Mouse (Mus musculus): ENCODE measurements at regions not wholly inside any gene's neighbourhood (a gene's known extent, or its start where the extent isn't known, plus 50 kb on each side); places are given as distances from the start of the nearest gene placed in this dataset.

DNA sequence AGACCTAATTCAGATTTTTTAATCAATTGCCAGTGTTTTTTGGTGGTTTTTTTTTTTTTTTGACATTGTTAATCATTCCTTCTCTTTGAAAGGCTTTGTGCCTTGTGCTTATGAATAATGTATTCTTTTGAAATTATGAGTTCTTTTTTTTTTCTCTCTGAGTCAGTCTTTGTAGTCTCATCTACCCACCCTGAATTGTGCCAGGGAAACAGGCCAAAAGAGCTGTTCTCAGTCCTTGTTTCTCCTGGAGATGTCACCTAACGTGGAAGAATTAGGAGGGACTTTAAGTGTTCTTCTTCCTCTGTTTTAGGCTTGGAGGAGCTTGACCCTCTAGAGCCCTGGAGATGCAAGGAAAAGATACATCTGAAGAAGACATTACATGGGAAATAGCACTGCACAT is 2012.6 kb downstream of the Poteg start:
- no peak for DNase-seq (ENCODE audit: extremely low read depth, low read depth, low spot score)
- Histone ChIP-seq H3K79me2 (ENCODE audit: control insufficient read depth, insufficient read depth, low read length) (no peaks in the 10 kb centered on the region), H3K27ac (replicated peaks; ENCODE audit: insufficient read depth, low read depth, low read length) (no peak overlapping the region), H3K4me3 (ENCODE audit: insufficient read depth, low read depth, low read length) (no peak overlapping the region), H3K4me1 (ENCODE audit: control insufficient read depth, insufficient read depth, low read length) (no peaks in the 10 kb centered on the region), H3K36me3 (ENCODE audit: control insufficient read depth, insufficient read depth, low read length) (no peaks in the 10 kb centered on the region), H3K27me3 (ENCODE audit: control insufficient read depth, insufficient read depth, low read length) (no peaks in the 10 kb centered on the region), H3K9ac (ENCODE audit: low read depth, low read length) (no peak overlapping the region)
- WGBS, result 43% methylated on average over 1 of the region's 1 CpGs
- TF ChIP-seq POLR2A (IDR thresholded peaks at IDR 0.05; ENCODE audit: extremely low read depth, insufficient read depth, low read length) (no peak), CTCF (IDR thresholded peaks at IDR 0.05; ENCODE audit: low read depth, low read length) (no peak)

GRCm38 (mm10) chr8:29492931-29493330 is 2045.5 kb downstream of the Poteg start:
- Histone ChIP-seq H3K79me2 (ENCODE audit: control insufficient read depth, insufficient read depth, low read length) (no peaks in the 10 kb centered on the region), H3K4me3 (ENCODE audit: insufficient read depth, low read depth, low read length) (no peak overlapping the region), H3K27ac (replicated peaks; ENCODE audit: insufficient read depth, low read depth, low read length) (no peak overlapping the region), H3K9ac (ENCODE audit: low read depth, low read length) (no peak overlapping the region), H3K36me3 (ENCODE audit: control insufficient read depth, insufficient read depth, low read length) (no peaks in the 10 kb centered on the region), H3K4me1 (ENCODE audit: control insufficient read depth, insufficient read depth, low read length) (no peaks in the 10 kb centered on the region), H3K27me3 (ENCODE audit: control insufficient read depth, insufficient read depth, low read length) (no peaks in the 10 kb centered on the region)
- 85% methylated on average over 2 of the region's 2 CpGs for WGBS
- no peak for TF ChIP-seq CTCF (IDR thresholded peaks at IDR 0.05; ENCODE audit: low read depth, low read length)
- TF ChIP-seq POLR2A (IDR thresholded peaks at IDR 0.05; ENCODE audit: extremely low read depth, insufficient read depth, low read length), result no peak
- DNase-seq (ENCODE audit: extremely low read depth, low read depth, low spot score), result no peak

- Histone ChIP-seq H3K4me3 (ENCODE audit: insufficient read depth, low read depth, low read length) (no peak overlapping the region), H3K36me3 (ENCODE audit: control insufficient read depth, insufficient read depth, low read length) (no peaks in the 10 kb centered on the region), H3K79me2 (ENCODE audit: control insufficient read depth, insufficient read depth, low read length) (no peaks in the 10 kb centered on the region), H3K4me1 (ENCODE audit: control insufficient read depth, insufficient read depth, low read length) (no peaks in the 10 kb centered on the region), H3K9ac (ENCODE audit: low read depth, low read length) (no peak overlapping the region), H3K27ac (replicated peaks; ENCODE audit: insufficient read depth, low read depth, low read length) (no peak overlapping the region), H3K27me3 (ENCODE audit: control insufficient read depth, insufficient read depth, low read length) (no peaks in the 10 kb centered on the region)
- WGBS, result 76% methylated on average over 1 of the region's 1 CpGs
- no peak for DNase-seq (ENCODE audit: extremely low read depth, low read depth, low spot score)
- no peak for TF ChIP-seq CTCF (IDR thresholded peaks at IDR 0.05; ENCODE audit: low read depth, low read length)
- TF ChIP-seq POLR2A (IDR thresholded peaks at IDR 0.05; ENCODE audit: extremely low read depth, insufficient read depth, low read length), result no peak
Measured at GRCm38 (mm10) chr8:29527327-29527726, 2079.9 kb downstream of the Poteg start.

- H3K4me3 ChIP-seq (ENCODE audit: insufficient read depth, low read depth, low read length), result no peak overlapping the region
- no peaks in the 10 kb centered on the region for H3K79me2 ChIP-seq (ENCODE audit: control insufficient read depth, insufficient read depth, low read length)
- H3K27ac ChIP-seq (replicated peaks; ENCODE audit: insufficient read depth, low read depth, low read length), result no peak overlapping the region
- H3K27me3 ChIP-seq (ENCODE audit: control insufficient read depth, insufficient read depth, low read length), result no peaks in the 10 kb centered on the region
- DNase-seq (ENCODE audit: extremely low read depth, low read depth, low spot score), result no peak
- TF ChIP-seq POLR2A (IDR thresholded peaks at IDR 0.05; ENCODE audit: extremely low read depth, insufficient read depth, low read length) (no peak), CTCF (IDR thresholded peaks at IDR 0.05; ENCODE audit: low read depth, low read length) (no peak)
- no peak overlapping the region for H3K9ac ChIP-seq (ENCODE audit: low read depth, low read length)
- no peaks in the 10 kb centered on the region for H3K4me1 ChIP-seq (ENCODE audit: control insufficient read depth, insufficient read depth, low read length)
- 72% methylated on average over 4 of the region's 4 CpGs for WGBS
- H3K36me3 ChIP-seq (ENCODE audit: control insufficient read depth, insufficient read depth, low read length), result no peaks in the 10 kb centered on the region
Measured at GRCm38 (mm10) chr8:29531565-29531964, 2084.1 kb downstream of the Poteg start.

- WGBS, result 72% methylated on average over 2 of the region's 2 CpGs
- Histone ChIP-seq H3K4me3 (ENCODE audit: insufficient read depth, low read depth, low read length) (no peak overlapping the region), H3K9ac (ENCODE audit: low read depth, low read length) (no peak overlapping the region), H3K27ac (replicated peaks; ENCODE audit: insufficient read depth, low read depth, low read length) (no peak overlapping the region), H3K79me2 (ENCODE audit: control insufficient read depth, insufficient read depth, low read length) (no peaks in the 10 kb centered on the region), H3K36me3 (ENCODE audit: control insufficient read depth, insufficient read depth, low read length) (no peaks in the 10 kb centered on the region), H3K4me1 (ENCODE audit: control insufficient read depth, insufficient read depth, low read length) (no peaks in the 10 kb centered on the region), H3K27me3 (ENCODE audit: control insufficient read depth, insufficient read depth, low read length) (no peaks in the 10 kb centered on the region)
- no peak for DNase-seq (ENCODE audit: extremely low read depth, low read depth, low spot score)
- TF ChIP-seq POLR2A (IDR thresholded peaks at IDR 0.05; ENCODE audit: extremely low read depth, insufficient read depth, low read length) (no peak), CTCF (IDR thresholded peaks at IDR 0.05; ENCODE audit: low read depth, low read length) (no peak)
Measured at GRCm38 (mm10) chr8:29538016-29538415, 2090.5 kb downstream of the Poteg start.

DNA sequence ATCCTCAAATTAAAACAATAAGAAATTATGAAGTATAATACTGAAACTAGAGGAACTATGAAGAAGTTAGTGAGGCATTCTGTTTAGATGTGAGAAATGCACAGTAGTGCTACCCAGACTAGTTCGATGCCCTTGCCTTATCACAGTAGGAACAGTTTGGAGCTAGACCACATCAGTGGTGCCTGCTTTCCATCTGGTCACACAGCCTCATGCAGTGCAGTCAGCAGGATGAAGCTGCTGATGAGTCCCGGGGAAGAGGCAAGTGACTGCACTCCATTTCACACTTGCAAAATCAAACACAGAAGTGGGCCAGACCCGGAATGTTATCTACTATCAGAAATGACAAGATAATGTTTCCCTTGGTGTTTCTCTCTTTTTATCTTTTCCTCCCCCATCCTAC is 2092.4 kb downstream of the Poteg start:
- no peaks in the 10 kb centered on the region for H3K27me3 ChIP-seq (ENCODE audit: control insufficient read depth, insufficient read depth, low read length)
- TF ChIP-seq POLR2A (IDR thresholded peaks at IDR 0.05; ENCODE audit: extremely low read depth, insufficient read depth, low read length), result no peak
- no peak for TF ChIP-seq CTCF (IDR thresholded peaks at IDR 0.05; ENCODE audit: low read depth, low read length)
- H3K36me3 ChIP-seq (ENCODE audit: control insufficient read depth, insufficient read depth, low read length), result no peaks in the 10 kb centered on the region
- H3K9ac ChIP-seq (ENCODE audit: low read depth, low read length), result no peak overlapping the region
- no peak for DNase-seq (ENCODE audit: extremely low read depth, low read depth, low spot score)
- WGBS, result 51% methylated on average over 3 of the region's 3 CpGs
- no peaks in the 10 kb centered on the region for H3K4me1 ChIP-seq (ENCODE audit: control insufficient read depth, insufficient read depth, low read length)
- no peak overlapping the region for H3K27ac ChIP-seq (replicated peaks; ENCODE audit: insufficient read depth, low read depth, low read length)
- no peak overlapping the region for H3K4me3 ChIP-seq (ENCODE audit: insufficient read depth, low read depth, low read length)
- H3K79me2 ChIP-seq (ENCODE audit: control insufficient read depth, insufficient read depth, low read length), result no peaks in the 10 kb centered on the region
